Mouse (Mus musculus) E14TG2a.4 (cell line): Measurements from ENCODE around the gene Ppp1r15a.

Experiments used
- CTCF ChIP-seq: conservative IDR thresholded peaks from 2 replicates; pipeline ENCODE4 v1.5.1; 2014; ENCODE audit warnings: low read length
- NANOG ChIP-seq: IDR thresholded peaks from 2 replicates; pipeline ENCODE4 v1.6.1; 2014; ENCODE audit warnings: borderline replicate concordance, low read length, mixed read lengths

GRCm38 (mm10) chr7:45570103-45570741 lies 44.2 kb upstream of the Ppp1r15a start, which contains the start of gene Bcat2:
- TF ChIP-seq CTCF (no peak), NANOG (no peak)
